Mouse (Mus musculus) testis, adult 2 months (tissue): Measurements from ENCODE around the gene Inpp5f.

ENCODE experiments used
- CTCF ChIP-seq: fragments of 200-500 bp; IDR thresholded peaks from 2 replicates; pipeline ENCODE4 v1.5.1; 2012; ENCODE audit warnings: low read depth, mild to moderate bottlenecking, inconsistent platforms, low read length, moderate library complexity; ENCODE audit not compliant: control insufficient read depth, insufficient read depth, insufficient replicate concordance
- POLR2A ChIP-seq: fragments of 200-500 bp; IDR thresholded peaks from 2 replicates; pipeline ENCODE4 v1.6.1; 2012; ENCODE audit warnings: low read depth, mild to moderate bottlenecking, inconsistent platforms, low read length, moderate library complexity; ENCODE audit not compliant: control insufficient read depth

GRCm38 (mm10) chr7:128705735-128706134 is 94.6 kb downstream of the Inpp5f start:
- TF ChIP-seq POLR2A = no peak
- peak; percentile 99 for TF ChIP-seq CTCF
